Mouse (Mus musculus) embryonic facial prominence, embryonic 11.5 days (tissue): ENCODE results near the gene Stac3. TPM values are rescaled to one million over a fixed set of nuclear protein-coding genes. Genes with fewer than 3 reads are reported as not detected.

Experiments used
- ATAC-seq: fragments of 200-750 bp; cut with Nextera tagmentation; replicated peaks from 2 replicates; pipeline ENCODE4 v1.8.0; 2017; ENCODE audit warnings: low read depth; ENCODE audit not compliant: insufficient number of reproducible peaks, low FRiP score, low TSS enrichment
- DNase-seq: peaks from one replicate; pipeline ENCODE4 v3.0.0-alpha.2; 2015; ENCODE audit warnings: low spot score
- H3K27ac ChIP-seq: fragments of 300-500 bp; sonication (generic); replicated peaks from 2 replicates; pipeline ENCODE4 v1.5.1; 2014; ENCODE audit warnings: mild to moderate bottlenecking, low read depth, low read length, control low read depth
- H3K27me3 ChIP-seq: fragments of 300-500 bp; sonication (generic); 2 replicates; pipeline ENCODE4 v1.6.1; 2014; ENCODE audit warnings: mild to moderate bottlenecking, low read length, moderate library complexity, mixed read lengths; ENCODE audit not compliant: control insufficient read depth, insufficient read depth
- H3K36me3 ChIP-seq: fragments of 300-500 bp; sonication (generic); replicated peaks from 2 replicates; pipeline ENCODE4 v1.6.1; 2014; ENCODE audit warnings: low read depth, mild to moderate bottlenecking, low read length, moderate library complexity, mixed read lengths; ENCODE audit not compliant: control insufficient read depth, insufficient read depth
- H3K4me1 ChIP-seq: fragments of 300-500 bp; sonication (generic); 2 replicates; pipeline ENCODE4 v1.6.1; 2014; ENCODE audit warnings: low read length, mixed read lengths; ENCODE audit not compliant: control insufficient read depth, insufficient read depth
- H3K4me2 ChIP-seq: fragments of 300-500 bp; sonication (generic); 2 replicates; pipeline ENCODE4 v1.6.1; 2014; ENCODE audit warnings: low read depth, mild to moderate bottlenecking, control low read depth, low read length, moderate library complexity
- H3K4me3 ChIP-seq: fragments of 300-500 bp; sonication (generic); 2 replicates; pipeline ENCODE4 v1.5.1; 2014; ENCODE audit warnings: low read depth, low read length, control low read depth
- H3K9ac ChIP-seq: fragments of 300-500 bp; sonication (generic); replicated peaks from 2 replicates; pipeline ENCODE4 v1.6.1; 2014; ENCODE audit warnings: mild to moderate bottlenecking, control low read depth, low read length
- H3K9me3 ChIP-seq: fragments of 300-500 bp; sonication (generic); replicated peaks from 2 replicates; pipeline ENCODE4 v1.6.1; 2016; ENCODE audit warnings: mild to moderate bottlenecking, low read length, inconsistent platforms, mixed read lengths; ENCODE audit not compliant: control insufficient read depth
- WGBS: fragments of 180-500 bp; shearing (Covaris S2); extraction: QIAGEN DNeasy Blood & Tissue Kit; methylation state at CpG from one replicate; pipeline ENCODE4 v1.1.7; 2014; 5-methylcytosine and 5-hydroxymethylcytosine counted together
- polyA plus RNA-seq: library from polyadenylated mRNA; unstranded; fragments of >200 nt; fragmentation: Nextera tagmentation; extraction: Ambion mirVana; gene quantifications from 2 replicates; pipeline ENCODE4 v1.2.1, GENCODE M21; 2014

Stac3 gene
- polyA plus RNA-seq, 1 experiment from 2014 or later = 0.49 TPM

- no peak overlapping the region for H3K4me3 ChIP-seq
- H3K27me3 ChIP-seq = no peaks in the 10 kb centered on the region
- H3K36me3 ChIP-seq = no peaks in the 10 kb centered on the region; the same call in 1 of the 2 replicates
Observed at GRCm38 (mm10) chr10:127477301-127477700, 24.2 kb upstream of the Stac3 start.

DNA sequence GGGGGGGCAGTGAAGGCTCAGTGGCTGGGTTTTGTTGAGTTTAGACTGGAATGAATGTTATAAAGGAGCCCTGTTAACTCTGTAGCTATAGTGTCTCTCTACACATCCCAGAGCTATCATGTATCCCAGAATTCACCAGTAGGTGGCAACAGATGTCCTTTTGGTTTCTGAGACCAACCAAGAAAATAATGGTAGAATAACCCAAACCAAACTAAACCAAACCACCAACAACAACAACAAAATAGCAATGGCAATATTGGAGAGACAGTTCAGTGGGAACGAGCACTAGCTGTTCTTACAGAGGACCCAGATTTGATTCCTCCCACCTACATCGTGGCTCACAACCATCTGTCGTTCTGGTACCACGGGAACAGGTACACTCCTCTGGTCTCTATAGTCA is 22.4 kb upstream of the Stac3 start:
- H3K36me3 ChIP-seq = no peaks in the 10 kb centered on the region; the same call in 1 of the 2 replicates
- ATAC-seq = no peak
- no peak overlapping the region for H3K4me3 ChIP-seq
- no peak overlapping the region for H3K4me2 ChIP-seq
- H3K27ac ChIP-seq = no peak overlapping the region
- DNase-seq = peak; percentile 59
- 95% methylated on average over 4 of the region's 4 CpGs for WGBS
- H3K27me3 ChIP-seq = no peaks in the 10 kb centered on the region
- H3K9me3 ChIP-seq = no peaks in the 10 kb centered on the region
- H3K9ac ChIP-seq = no peak overlapping the region
- H3K4me1 ChIP-seq = no peaks in the 10 kb centered on the region

More at GRCm38 (mm10) chr10:127477301-127477700, 24.2 kb upstream of the Stac3 start:
- ATAC-seq = no peak
- Histone ChIP-seq H3K9me3 (no peaks in the 10 kb centered on the region), H3K9ac (no peak overlapping the region), H3K27ac (no peak overlapping the region), H3K4me2 (no peak overlapping the region), H3K4me1 (no peaks in the 10 kb centered on the region)
- 82% methylated on average over 7 of the region's 7 CpGs for WGBS
- DNase-seq = no peak

GRCm38 (mm10) chr10:127480833-127481813 is 20.4 kb upstream of the Stac3 start:
- no peaks in the 10 kb centered on the region for H3K9me3 ChIP-seq
- no peaks in the 10 kb centered on the region for H3K4me1 ChIP-seq
- H3K4me3 ChIP-seq = no peak overlapping the region
- DNase-seq = no peak
- 88% methylated on average over 19 of the region's 19 CpGs for WGBS
- H3K27ac ChIP-seq = no peak overlapping the region
- no peak for ATAC-seq
- H3K4me2 ChIP-seq = no peak overlapping the region
- H3K9ac ChIP-seq = no peak overlapping the region
- H3K27me3 ChIP-seq = no peaks in the 10 kb centered on the region
- H3K36me3 ChIP-seq = no peaks in the 10 kb centered on the region; the same call in 1 of the 2 replicates

- Histone ChIP-seq H3K9me3 (no peaks in the 10 kb centered on the region), H3K27ac (no peak overlapping the region), H3K4me1 (no peaks in the 10 kb centered on the region), H3K4me3 (no peak overlapping the region), H3K36me3 (no peaks in the 10 kb centered on the region; the same call in none of the 2 replicates), H3K27me3 (no peaks in the 10 kb centered on the region), H3K4me2 (no peak overlapping the region), H3K9ac (no peak overlapping the region)
- 90% methylated on average over 10 of the region's 10 CpGs for WGBS
- DNase-seq (no peak), ATAC-seq (no peak)
Observed at GRCm38 (mm10) chr10:127485235-127485634, 16.3 kb upstream of the Stac3 start.

GRCm38 (mm10) chr10:127488856-127489255 is 12.6 kb upstream of the Stac3 start:
- no peaks in the 10 kb centered on the region for H3K27me3 ChIP-seq
- 86% methylated on average over 7 of the region's 7 CpGs for WGBS
- H3K27ac ChIP-seq = no peak overlapping the region
- no peaks in the 10 kb centered on the region for H3K4me1 ChIP-seq
- H3K9me3 ChIP-seq = no peaks in the 10 kb centered on the region
- H3K36me3 ChIP-seq = peaks cover 5% of the 10 kb centered on the region
- H3K4me2 ChIP-seq = no peak overlapping the region
- H3K9ac ChIP-seq = no peak overlapping the region
- no peak overlapping the region for H3K4me3 ChIP-seq
- ATAC-seq (no peak), DNase-seq (no peak)

DNA sequence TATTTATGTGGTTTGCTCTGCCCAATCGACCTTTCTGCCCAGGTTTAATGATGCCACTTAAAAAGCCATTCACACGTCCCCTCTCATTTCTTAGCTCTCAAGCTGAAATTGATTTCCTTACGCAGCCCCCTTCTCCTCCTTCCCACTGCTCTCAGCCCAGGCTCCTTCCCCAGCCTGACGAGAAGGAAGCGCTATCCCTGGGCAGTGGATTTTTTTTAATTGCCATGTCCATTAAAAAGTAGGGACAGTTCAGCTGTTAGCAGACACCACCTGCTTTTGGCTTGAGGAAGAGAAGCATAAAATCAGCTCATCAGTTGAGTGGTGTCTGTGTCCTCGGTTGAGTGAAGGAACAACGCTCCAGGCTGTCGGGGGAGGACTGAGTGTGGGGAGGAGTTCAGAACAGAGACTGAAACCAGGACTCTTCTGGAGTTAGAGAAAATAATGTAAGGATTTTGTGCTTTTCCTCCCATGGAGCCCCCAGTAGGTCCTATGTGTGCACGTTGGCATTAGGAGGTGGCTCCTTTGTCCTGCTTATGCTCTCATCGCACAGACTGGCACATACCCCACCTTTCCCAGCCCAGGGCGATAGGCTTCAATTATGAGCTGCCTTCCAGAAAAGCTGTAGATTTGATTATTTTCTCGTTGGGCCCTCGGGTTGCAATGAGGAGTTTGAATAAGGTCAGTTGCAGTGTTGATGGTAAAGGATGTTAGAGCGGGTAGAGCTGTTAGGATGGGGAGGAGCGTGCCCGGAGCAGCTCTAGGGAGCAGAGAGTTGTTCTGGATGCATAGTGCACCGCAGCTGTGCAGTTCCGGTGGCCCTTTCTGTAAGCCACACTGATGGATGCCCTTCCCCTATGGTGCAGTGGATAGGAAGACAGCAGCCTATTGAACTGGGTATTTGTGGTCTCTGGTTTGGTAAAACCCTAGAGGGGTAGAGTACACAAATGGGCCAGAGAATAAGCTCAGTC is 11.0 kb upstream of the Stac3 start:
- Histone ChIP-seq H3K9me3 (no peaks in the 10 kb centered on the region), H3K4me1 (no peaks in the 10 kb centered on the region), H3K27ac (no peak overlapping the region), H3K4me2 (no peak overlapping the region), H3K36me3 (peaks cover 13% of the 10 kb centered on the region), H3K9ac (no peak overlapping the region), H3K27me3 (no peaks in the 10 kb centered on the region), H3K4me3 (no peak overlapping the region)
- ATAC-seq = no peak
- WGBS = 76% methylated on average over 18 of the region's 18 CpGs
- no peak for DNase-seq

GRCm38 (mm10) chr10:127491128-127491512 is 10.4 kb upstream of the Stac3 start:
- Histone ChIP-seq H3K36me3 (peaks cover 15% of the 10 kb centered on the region), H3K9me3 (no peaks in the 10 kb centered on the region), H3K4me1 (no peaks in the 10 kb centered on the region), H3K9ac (no peak overlapping the region), H3K27ac (no peak overlapping the region), H3K27me3 (no peaks in the 10 kb centered on the region), H3K4me2 (no peak overlapping the region), H3K4me3 (no peak overlapping the region)
- ATAC-seq (no peak), DNase-seq (no peak)
- WGBS = 73% methylated on average over 8 of the region's 8 CpGs
